Mouse (Mus musculus) small intestine, adult 2 months (tissue): ENCODE measurements around the gene Cma2.
"Not testable (repeated sequence)": the region's sequence is repeated elsewhere in the genome, so short reads cannot be mapped to it uniquely, and the experiment has no call there.

Source experiments
- CTCF ChIP-seq: fragments of 200-500 bp; IDR thresholded peaks from 2 replicates; pipeline ENCODE4 v1.5.1; 2012; ENCODE audit warnings: low read depth, mild to moderate bottlenecking, control low read depth, inconsistent platforms, low read length, moderate library complexity, mixed read lengths; ENCODE audit not compliant: insufficient replicate concordance, insufficient read length; ENCODE audit errors: extremely low read depth
- POLR2A ChIP-seq: fragments of 200-500 bp; IDR thresholded peaks from 2 replicates; pipeline ENCODE4 v1.6.1; 2012; ENCODE audit warnings: low read depth, mild to moderate bottlenecking, control low read depth, inconsistent platforms, low read length, moderate library complexity

- not testable (repeated sequence) for TF ChIP-seq POLR2A, CTCF
These were observed 13.1 kb downstream of the Cma2 start for GRCm38 (mm10) chr14:55963900-55964299.
